Mouse (Mus musculus) 3T3-L1 (cell line): ENCODE measurements at regions not wholly inside any gene's neighbourhood (a gene's known extent, or its start where the extent isn't known, plus 50 kb on each side); places are given as distances from the start of the nearest gene placed in this dataset.

Experiments
- DNase-seq: peaks from one replicate; pipeline ENCODE4 v3.0.0-alpha.2; 2015; ENCODE audit warnings: low read depth, low spot score

- DNase-seq = no peak
Observed at GRCm38 (mm10) chr6:108717681-108718080, 57.3 kb downstream of the Bhlhe40 start.

GRCm38 (mm10) chr6:108718887-108719286 is 58.5 kb downstream of the Bhlhe40 start:
- DNase-seq = no peak

- no peak for DNase-seq
Observed at GRCm38 (mm10) chr6:108719977-108720376, 59.5 kb downstream of the Bhlhe40 start.

GRCm38 (mm10) chr6:108720978-108721377 is 60.5 kb downstream of the Bhlhe40 start:
- no peak for DNase-seq

- no peak for DNase-seq
Observed at GRCm38 (mm10) chr6:108721557-108721956, 61.1 kb downstream of the Bhlhe40 start.

- peak; percentile 93 for DNase-seq
Observed at GRCm38 (mm10) chr6:108723236-108723635, 59.7 kb upstream of the Arl8b start.

GRCm38 (mm10) chr6:108723751-108724150 is 59.1 kb upstream of the Arl8b start:
- DNase-seq = peak; percentile 80

- DNase-seq = no peak
Observed at GRCm38 (mm10) chr6:108731107-108731630, 51.7 kb upstream of the Arl8b start.
